Mouse (Mus musculus): ENCODE measurements around the gene Galnt17. TPM values are rescaled to one million over a fixed set of nuclear protein-coding genes. Genes with fewer than 3 reads are reported as not detected.
A peak's percentile ranks its signal among the peaks of the same experiment; 100 is the strongest.

Galnt17 gene
- polyA plus RNA-seq, 1 experiment from 2014 or later = 3.6 TPM

DNA sequence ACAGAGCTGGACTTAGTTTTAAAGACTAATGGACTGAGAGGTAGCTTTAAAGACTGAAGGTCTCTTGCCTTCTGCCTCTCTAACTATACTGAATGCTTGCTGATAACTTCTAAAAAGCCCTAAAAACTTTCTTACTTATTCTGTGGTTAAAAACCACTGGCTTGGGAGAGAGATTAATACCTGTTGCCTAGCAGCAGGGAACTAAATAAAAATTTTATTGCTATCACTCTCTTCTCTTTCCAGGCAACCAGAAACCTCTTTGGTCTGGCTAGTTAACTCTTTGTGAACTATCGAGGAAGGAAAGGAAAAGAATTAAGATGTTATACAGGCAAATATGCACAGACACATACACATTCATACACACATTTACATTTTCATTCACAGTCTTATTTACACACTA lies 377.3 kb downstream of the Galnt17 start:
- Histone ChIP-seq H3K36me3 (ENCODE audit: control insufficient read depth, insufficient read depth, low read length) (no peaks in the 10 kb centered on the region), H3K9me3 (replicated peaks; ENCODE audit: control insufficient read depth, low read length) (no peaks in the 10 kb centered on the region), H3K27ac (ENCODE audit: low read depth, low read length) (no peak overlapping the region), H3K9ac (ENCODE audit: low read length) (no peak overlapping the region), H3K4me3 (ENCODE audit: low read depth, low read length) (no peak overlapping the region), H3K27me3 (replicated peaks; ENCODE audit: control insufficient read depth, insufficient read depth, low read length) (no peaks in the 10 kb centered on the region), H3K4me1 (ENCODE audit: control insufficient read depth, insufficient read depth, low read length) (no peaks in the 10 kb centered on the region; the same call in 1 of the 2 replicates), H3K4me2 (ENCODE audit: low read length) (no peak overlapping the region)
- ATAC-seq (no peak), DNase-seq (ENCODE audit: low spot score) (no peak)
- WGBS = 90% methylated on average over 1 of the region's 1 CpGs

GRCm38 (mm10) chr5:130927794-130928149 lies 380.5 kb downstream of the Galnt17 start:
- Histone ChIP-seq H3K4me2 (ENCODE audit: low read length) (no peak overlapping the region), H3K27ac (ENCODE audit: low read depth, low read length) (no peak overlapping the region), H3K4me1 (ENCODE audit: control insufficient read depth, insufficient read depth, low read length) (peaks cover 3% of the 10 kb centered on the region; the same call in 1 of the 2 replicates), H3K36me3 (ENCODE audit: control insufficient read depth, insufficient read depth, low read length) (no peaks in the 10 kb centered on the region), H3K9ac (ENCODE audit: low read length) (no peak overlapping the region), H3K4me3 (ENCODE audit: low read depth, low read length) (no peak overlapping the region), H3K9me3 (replicated peaks; ENCODE audit: control insufficient read depth, low read length) (no peaks in the 10 kb centered on the region), H3K27me3 (replicated peaks; ENCODE audit: control insufficient read depth, insufficient read depth, low read length) (no peaks in the 10 kb centered on the region)
- ATAC-seq (no peak), DNase-seq (ENCODE audit: low spot score) (no peak)
- WGBS = 87% methylated on average over 8 of the region's 8 CpGs

DNA sequence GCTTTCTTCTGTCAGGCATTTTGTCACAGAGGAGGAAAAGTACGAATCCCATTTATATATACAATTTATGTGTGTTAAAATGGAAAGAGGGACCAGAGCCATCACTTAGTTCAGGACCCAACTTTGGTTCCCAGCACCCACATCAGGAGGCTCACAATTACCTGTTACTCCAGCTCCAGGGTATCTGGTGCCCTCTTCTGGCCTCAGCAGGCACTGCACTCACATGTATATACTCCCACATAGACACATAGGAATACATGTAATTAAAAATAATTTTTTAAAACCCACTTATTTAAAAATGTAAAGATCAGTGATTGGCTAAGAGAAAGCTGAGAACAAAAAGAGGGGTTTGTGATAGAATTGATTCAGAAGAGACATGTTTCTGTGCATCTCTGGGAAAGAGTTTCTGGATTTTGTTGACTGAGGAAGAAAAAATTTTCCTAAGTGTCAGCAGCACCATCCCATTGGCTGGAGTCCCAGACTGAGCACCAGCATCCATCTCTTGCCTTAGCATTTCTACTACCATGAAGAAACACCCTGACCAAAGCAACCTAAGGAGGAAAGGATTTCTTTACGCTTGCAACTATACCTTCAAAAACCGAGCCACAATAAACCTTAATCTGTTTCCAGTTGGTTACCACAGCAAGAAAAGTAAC lies 381.0 kb downstream of the Galnt17 start:
- H3K4me1 ChIP-seq (ENCODE audit: control insufficient read depth, insufficient read depth, low read length) = peaks cover 3% of the 10 kb centered on the region; the same call in 1 of the 2 replicates
- WGBS = 82% methylated on average over 3 of the region's 3 CpGs
- DNase-seq (ENCODE audit: low spot score) = no peak
- no peak overlapping the region for H3K27ac ChIP-seq (ENCODE audit: low read depth, low read length)
- no peak overlapping the region for H3K9ac ChIP-seq (ENCODE audit: low read length)
- H3K4me2 ChIP-seq (ENCODE audit: low read length) = no peak overlapping the region
- no peak for ATAC-seq
- no peak overlapping the region for H3K4me3 ChIP-seq (ENCODE audit: low read depth, low read length)
- H3K9me3 ChIP-seq (replicated peaks; ENCODE audit: control insufficient read depth, low read length) = no peaks in the 10 kb centered on the region
- H3K36me3 ChIP-seq (ENCODE audit: control insufficient read depth, insufficient read depth, low read length) = no peaks in the 10 kb centered on the region
- H3K27me3 ChIP-seq (replicated peaks; ENCODE audit: control insufficient read depth, insufficient read depth, low read length) = no peaks in the 10 kb centered on the region

DNA sequence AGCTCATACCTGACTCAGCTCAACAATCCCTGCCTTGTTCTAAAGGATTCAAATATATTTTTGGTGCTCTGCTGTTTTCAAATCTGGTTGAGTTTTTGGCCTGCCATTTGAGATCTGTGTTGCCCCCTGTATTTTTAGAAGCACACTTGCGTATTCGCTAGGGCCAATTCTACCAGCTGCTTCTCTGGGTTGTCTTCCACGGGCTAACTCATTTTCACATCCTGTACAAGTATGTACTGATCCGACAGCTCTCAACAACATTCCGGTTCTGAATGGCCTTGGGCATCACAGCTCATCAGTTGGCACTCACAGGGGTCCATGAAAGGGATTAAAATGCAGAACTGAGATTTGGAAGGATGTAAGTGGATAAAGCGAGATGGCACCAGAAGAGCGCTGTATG lies 382.6 kb downstream of the Galnt17 start:
- no peaks in the 10 kb centered on the region for H3K36me3 ChIP-seq (ENCODE audit: control insufficient read depth, insufficient read depth, low read length)

GRCm38 (mm10) chr5:130924245-130924827 lies 384.0 kb downstream of the Galnt17 start:
- no peak overlapping the region for H3K4me3 ChIP-seq (ENCODE audit: low read depth, low read length)
- DNase-seq (ENCODE audit: low spot score) = peak; percentile 91
- ATAC-seq = peak; percentile 94

More for the DNA sequence above, 382.6 kb downstream of the Galnt17 start:
- Histone ChIP-seq H3K4me3 (ENCODE audit: low read depth, low read length) (no peak overlapping the region), H3K9ac (ENCODE audit: low read length) (no peak overlapping the region), H3K4me1 (ENCODE audit: control insufficient read depth, insufficient read depth, low read length) (peaks cover 3% of the 10 kb centered on the region; the same call in 1 of the 2 replicates), H3K4me2 (ENCODE audit: low read length) (no peak overlapping the region), H3K27me3 (replicated peaks; ENCODE audit: control insufficient read depth, insufficient read depth, low read length) (no peaks in the 10 kb centered on the region), H3K9me3 (replicated peaks; ENCODE audit: control insufficient read depth, low read length) (no peaks in the 10 kb centered on the region), H3K27ac (ENCODE audit: low read depth, low read length) (no peak overlapping the region)
- ATAC-seq = no peak
- no peak for DNase-seq (ENCODE audit: low spot score)
- 96% methylated on average over 7 of the region's 7 CpGs for WGBS

DNA sequence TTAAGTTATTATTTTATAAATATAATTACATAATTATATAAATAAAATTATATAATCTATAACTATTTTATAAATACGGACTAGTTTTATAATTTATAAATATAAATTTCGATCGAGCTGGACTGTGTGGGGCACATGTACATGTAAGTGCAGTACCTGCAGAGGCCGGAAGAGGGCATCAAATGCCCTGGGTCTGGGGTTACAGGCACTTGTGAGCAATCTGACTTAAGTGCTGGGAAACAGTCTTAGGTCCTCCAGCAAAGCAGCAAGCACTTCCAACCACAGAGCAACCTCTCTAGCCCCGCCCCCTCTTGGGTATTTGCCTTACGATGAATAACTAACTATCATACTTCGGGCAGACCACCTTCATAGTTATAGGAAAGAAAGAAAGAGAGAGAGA lies 388.3 kb downstream of the Galnt17 start:
- ATAC-seq (no peak), DNase-seq (ENCODE audit: low spot score) (no peak)
- peaks cover 3% of the 10 kb centered on the region; the same call in 1 of the 2 replicates for H3K4me1 ChIP-seq (ENCODE audit: control insufficient read depth, insufficient read depth, low read length)
- no peaks in the 10 kb centered on the region for H3K27me3 ChIP-seq (replicated peaks; ENCODE audit: control insufficient read depth, insufficient read depth, low read length)
- H3K27ac ChIP-seq (ENCODE audit: low read depth, low read length) = no peak overlapping the region
- no peaks in the 10 kb centered on the region for H3K36me3 ChIP-seq (ENCODE audit: control insufficient read depth, insufficient read depth, low read length)
- H3K4me3 ChIP-seq (ENCODE audit: low read depth, low read length) = no peak overlapping the region
- no peak overlapping the region for H3K9ac ChIP-seq (ENCODE audit: low read length)
- WGBS = 91% methylated on average over 7 of the region's 7 CpGs
- no peak overlapping the region for H3K4me2 ChIP-seq (ENCODE audit: low read length)
- no peaks in the 10 kb centered on the region for H3K9me3 ChIP-seq (replicated peaks; ENCODE audit: control insufficient read depth, low read length)

More at GRCm38 (mm10) chr5:130924245-130924827, 384.0 kb downstream of the Galnt17 start:
- H3K4me1 ChIP-seq (ENCODE audit: control insufficient read depth, insufficient read depth, low read length) = peaks cover 3% of the 10 kb centered on the region; the same call in 1 of the 2 replicates
- no peaks in the 10 kb centered on the region for H3K27me3 ChIP-seq (replicated peaks; ENCODE audit: control insufficient read depth, insufficient read depth, low read length)
- no peaks in the 10 kb centered on the region for H3K36me3 ChIP-seq (ENCODE audit: control insufficient read depth, insufficient read depth, low read length)
- no peak overlapping the region for H3K9ac ChIP-seq (ENCODE audit: low read length)
- H3K4me2 ChIP-seq (ENCODE audit: low read length) = no peak overlapping the region
- WGBS = 5% methylated on average over 2 of the region's 2 CpGs
- H3K27ac ChIP-seq (ENCODE audit: low read depth, low read length) = peak overlapping the region; percentile 2; the same call in 1 of the 2 replicates
- H3K9me3 ChIP-seq (replicated peaks; ENCODE audit: control insufficient read depth, low read length) = no peaks in the 10 kb centered on the region

- ATAC-seq (no peak), DNase-seq (ENCODE audit: low spot score) (no peak)
- 55% methylated on average over 3 of the region's 3 CpGs for WGBS
- Histone ChIP-seq H3K4me1 (ENCODE audit: control insufficient read depth, insufficient read depth, low read length) (no peaks in the 10 kb centered on the region), H3K36me3 (ENCODE audit: control insufficient read depth, insufficient read depth, low read length) (no peaks in the 10 kb centered on the region), H3K4me2 (ENCODE audit: low read length) (no peak overlapping the region), H3K9me3 (replicated peaks; ENCODE audit: control insufficient read depth, low read length) (no peaks in the 10 kb centered on the region), H3K27ac (ENCODE audit: low read depth, low read length) (no peak overlapping the region), H3K27me3 (replicated peaks; ENCODE audit: control insufficient read depth, insufficient read depth, low read length) (no peaks in the 10 kb centered on the region), H3K9ac (ENCODE audit: low read length) (no peak overlapping the region), H3K4me3 (ENCODE audit: low read depth, low read length) (no peak overlapping the region)
These were observed 393.7 kb downstream of the Galnt17 start for GRCm38 (mm10) chr5:130914606-130915005.

GRCm38 (mm10) chr5:130911551-130911950 lies 396.7 kb downstream of the Galnt17 start:
- no peaks in the 10 kb centered on the region for H3K9me3 ChIP-seq (replicated peaks; ENCODE audit: control insufficient read depth, low read length)
- H3K4me2 ChIP-seq (ENCODE audit: low read length) = no peak overlapping the region
- DNase-seq (ENCODE audit: low spot score) (no peak), ATAC-seq (no peak)
- H3K36me3 ChIP-seq (ENCODE audit: control insufficient read depth, insufficient read depth, low read length) = no peaks in the 10 kb centered on the region
- H3K4me1 ChIP-seq (ENCODE audit: control insufficient read depth, insufficient read depth, low read length) = no peaks in the 10 kb centered on the region
- WGBS = 88% methylated on average over 2 of the region's 2 CpGs
- no peak overlapping the region for H3K4me3 ChIP-seq (ENCODE audit: low read depth, low read length)
- no peak overlapping the region for H3K27ac ChIP-seq (ENCODE audit: low read depth, low read length)
- no peaks in the 10 kb centered on the region for H3K27me3 ChIP-seq (replicated peaks; ENCODE audit: control insufficient read depth, insufficient read depth, low read length)
- no peak overlapping the region for H3K9ac ChIP-seq (ENCODE audit: low read length)

DNA sequence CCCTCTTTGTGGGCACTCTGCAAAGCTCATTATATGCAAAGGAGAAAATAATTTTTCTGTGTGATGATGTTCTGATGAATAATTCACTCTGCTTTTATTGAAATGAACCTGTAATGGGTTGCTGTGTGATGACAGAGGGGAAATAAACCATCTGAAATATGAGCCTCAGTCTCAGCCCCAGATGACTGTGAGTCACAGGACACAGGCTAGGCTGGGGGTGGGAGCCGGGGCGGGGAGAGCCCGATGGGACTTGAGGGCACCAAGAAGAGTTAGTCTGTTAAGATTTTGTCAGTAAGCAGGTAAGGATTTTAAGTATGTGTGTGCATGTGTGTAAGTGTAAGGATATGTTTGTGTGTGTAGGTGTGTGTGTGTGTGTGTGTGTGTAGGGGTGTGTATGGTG lies 406.6 kb downstream of the Galnt17 start:
- no peaks in the 10 kb centered on the region for H3K9me3 ChIP-seq (replicated peaks; ENCODE audit: control insufficient read depth, low read length)
- H3K27ac ChIP-seq (ENCODE audit: low read depth, low read length) = no peak overlapping the region
- DNase-seq (ENCODE audit: low spot score) (no peak), ATAC-seq (no peak)
- no peaks in the 10 kb centered on the region for H3K36me3 ChIP-seq (ENCODE audit: control insufficient read depth, insufficient read depth, low read length)
- H3K4me3 ChIP-seq (ENCODE audit: low read depth, low read length) = no peak overlapping the region
- WGBS = 94% methylated on average over 3 of the region's 3 CpGs
- no peaks in the 10 kb centered on the region for H3K27me3 ChIP-seq (replicated peaks; ENCODE audit: control insufficient read depth, insufficient read depth, low read length)
- no peaks in the 10 kb centered on the region for H3K4me1 ChIP-seq (ENCODE audit: control insufficient read depth, insufficient read depth, low read length)
- H3K9ac ChIP-seq (ENCODE audit: low read length) = no peak overlapping the region
- no peak overlapping the region for H3K4me2 ChIP-seq (ENCODE audit: low read length)
